Mouse (Mus musculus) liver, embryonic 12.5 days (tissue): ENCODE results near the gene Cdc14b. TPM values are rescaled to one million over a fixed set of nuclear protein-coding genes. Genes with fewer than 3 reads are reported as not detected.
"Not testable (repeated sequence)": the region's sequence is repeated elsewhere in the genome, so short reads cannot be mapped to it uniquely, and the experiment has no call there.

ENCODE experiments used
- ATAC-seq: fragments of 200-750 bp; cut with Nextera tagmentation; 2 replicates; pipeline ENCODE4 v1.8.0; 2017; ENCODE audit warnings: moderate number of reproducible peaks, mild to moderate bottlenecking, moderate library complexity
- H3K27ac ChIP-seq: fragments of 300-500 bp; sonication (generic); 2 replicates; pipeline ENCODE4 v1.5.1; 2016; ENCODE audit warnings: mild to moderate bottlenecking
- H3K27me3 ChIP-seq: fragments of 300-500 bp; sonication (generic); replicated peaks from 2 replicates; pipeline ENCODE4 v1.6.1; 2016; ENCODE audit warnings: mild to moderate bottlenecking, moderate library complexity
- H3K36me3 ChIP-seq: fragments of 300-500 bp; sonication (generic); 2 replicates; pipeline ENCODE4 v1.6.1; 2016; ENCODE audit warnings: mild to moderate bottlenecking, moderate library complexity
- H3K4me1 ChIP-seq: fragments of 300-500 bp; sonication (generic); 2 replicates; pipeline ENCODE4 v1.6.1; 2016
- H3K4me2 ChIP-seq: fragments of 300-500 bp; sonication (generic); 2 replicates; pipeline ENCODE4 v1.6.1; 2016; ENCODE audit warnings: mild to moderate bottlenecking, moderate library complexity
- H3K4me3 ChIP-seq: fragments of 300-500 bp; sonication (generic); 2 replicates; pipeline ENCODE4 v1.5.1; 2016; ENCODE audit warnings: mild to moderate bottlenecking, moderate library complexity
- H3K9ac ChIP-seq: fragments of 300-500 bp; sonication (generic); 2 replicates; pipeline ENCODE4 v1.6.1; 2016; ENCODE audit warnings: mild to moderate bottlenecking, moderate library complexity
- H3K9me3 ChIP-seq: fragments of 300-500 bp; sonication (generic); replicated peaks from 2 replicates; pipeline ENCODE4 v1.6.1; 2016; ENCODE audit warnings: mild to moderate bottlenecking, moderate library complexity
- WGBS: fragments of 180-500 bp; shearing (Covaris S2); methylation state at CpG from one replicate; pipeline ENCODE4 v1.1.7; 2016; ENCODE audit not compliant: insufficient replicate concordance; 5-methylcytosine and 5-hydroxymethylcytosine counted together
- polyA plus RNA-seq: library from polyadenylated mRNA; unstranded; fragments of >200 nt; fragmentation: Nextera tagmentation; extraction: Ambion mirVana; gene quantifications from 2 replicates; pipeline ENCODE4 v1.2.1, GENCODE M21; 2016

Gene Cdc14b
- polyA plus RNA-seq, 1 experiment from 2014 or later: 10.7 TPM

GRCm38 (mm10) chr13:64268384-64268783 lies 6.7 kb downstream of the Cdc14b start:
- H3K4me3 ChIP-seq: no peak overlapping the region
- no peaks in the 10 kb centered on the region for H3K9me3 ChIP-seq
- H3K27ac ChIP-seq: no peak overlapping the region
- no peaks in the 10 kb centered on the region for H3K36me3 ChIP-seq
- peaks cover 22% of the 10 kb centered on the region for H3K27me3 ChIP-seq
- no peaks in the 10 kb centered on the region; the same call in 1 of the 2 replicates for H3K4me1 ChIP-seq
- no peak for ATAC-seq
- WGBS: 47% methylated on average over 4 of the region's 4 CpGs
- no peak overlapping the region for H3K9ac ChIP-seq
- no peak overlapping the region for H3K4me2 ChIP-seq

DNA sequence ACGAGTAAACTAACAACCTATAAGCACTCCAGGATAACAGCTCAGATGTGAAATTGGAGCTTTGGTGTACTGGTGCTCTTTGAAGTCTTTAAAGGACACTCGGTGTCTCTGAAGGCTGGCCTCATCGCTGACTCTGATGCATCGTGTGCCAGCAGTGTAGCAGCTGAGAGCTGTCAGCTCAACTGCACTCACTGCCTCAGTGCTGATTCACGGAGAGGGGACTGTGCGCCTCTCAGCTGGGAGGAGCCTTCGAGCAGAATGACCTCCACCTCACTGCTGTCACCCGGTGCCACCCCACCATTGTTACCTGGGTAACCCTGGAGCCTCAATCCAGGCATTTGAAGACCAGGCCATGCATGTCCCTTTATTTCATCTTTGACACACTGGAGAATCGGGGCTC lies 7.9 kb downstream of the Cdc14b start:
- ATAC-seq: 0 out of 2 replicates have a peak, but pooled peaks have one; percentile 24
- Histone ChIP-seq H3K9ac (no peak overlapping the region), H3K9me3 (no peaks in the 10 kb centered on the region), H3K4me1 (no peaks in the 10 kb centered on the region; the same call in 1 of the 2 replicates), H3K27me3 (peaks cover 13% of the 10 kb centered on the region; the same call in 1 of the 2 replicates), H3K36me3 (no peaks in the 10 kb centered on the region), H3K4me2 (no peak overlapping the region), H3K27ac (no peak overlapping the region), H3K4me3 (no peak overlapping the region)
- 53% methylated on average over 9 of the region's 9 CpGs for WGBS

DNA sequence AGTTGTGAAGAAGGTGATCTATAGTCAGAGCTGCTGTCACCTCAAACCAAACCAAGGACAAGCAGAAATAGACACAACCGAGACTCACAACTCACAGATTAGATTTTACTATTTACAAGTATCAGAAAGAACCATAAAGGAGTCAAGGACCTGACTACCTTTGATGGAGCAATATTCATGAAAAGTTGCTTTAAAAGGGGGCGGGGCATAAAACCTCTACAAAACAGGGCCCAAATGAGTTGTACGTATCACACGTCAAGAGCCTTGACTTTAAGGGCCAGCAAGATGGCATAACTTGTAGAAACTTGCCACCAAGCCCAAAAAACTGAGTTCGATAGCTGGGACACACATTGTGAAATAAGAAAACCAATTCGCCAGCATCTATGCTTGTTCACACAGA lies 10.5 kb downstream of the Cdc14b start:
- H3K9me3 ChIP-seq: no peaks in the 10 kb centered on the region
- ATAC-seq: no peak
- no peak overlapping the region for H3K4me2 ChIP-seq
- H3K36me3 ChIP-seq: no peaks in the 10 kb centered on the region
- no peak overlapping the region for H3K9ac ChIP-seq
- 79% methylated on average over 6 of the region's 6 CpGs for WGBS
- no peak overlapping the region for H3K27ac ChIP-seq
- H3K4me3 ChIP-seq: no peak overlapping the region
- H3K4me1 ChIP-seq: no peaks in the 10 kb centered on the region; the same call in 1 of the 2 replicates
- no peaks in the 10 kb centered on the region for H3K27me3 ChIP-seq

GRCm38 (mm10) chr13:64259903-64260302 lies 15.2 kb downstream of the Cdc14b start:
- no peak overlapping the region for H3K4me2 ChIP-seq
- H3K4me1 ChIP-seq: no peaks in the 10 kb centered on the region
- H3K27me3 ChIP-seq: no peaks in the 10 kb centered on the region
- H3K4me3 ChIP-seq: no peak overlapping the region
- H3K9me3 ChIP-seq: no peaks in the 10 kb centered on the region
- 75% methylated on average over 7 of the region's 7 CpGs for WGBS
- no peak overlapping the region for H3K9ac ChIP-seq
- H3K36me3 ChIP-seq: no peaks in the 10 kb centered on the region
- H3K27ac ChIP-seq: no peak overlapping the region
- no peak for ATAC-seq

GRCm38 (mm10) chr13:64258516-64258821 lies 16.6 kb downstream of the Cdc14b start:
- H3K4me2 ChIP-seq: no peak overlapping the region
- H3K27ac ChIP-seq: no peak overlapping the region
- no peak overlapping the region for H3K4me3 ChIP-seq
- ATAC-seq: no peak
- H3K36me3 ChIP-seq: no peaks in the 10 kb centered on the region
- H3K9me3 ChIP-seq: no peaks in the 10 kb centered on the region
- no peak overlapping the region for H3K9ac ChIP-seq
- 79% methylated on average over 4 of the region's 4 CpGs for WGBS
- H3K27me3 ChIP-seq: no peaks in the 10 kb centered on the region
- H3K4me1 ChIP-seq: 0 out of 2 replicates have a peak, but pooled peaks cover 5% of the 10 kb centered on the region

- Histone ChIP-seq H3K27me3 (no peaks in the 10 kb centered on the region), H3K36me3 (no peaks in the 10 kb centered on the region), H3K9ac (no peak overlapping the region), H3K4me2 (no peak overlapping the region), H3K9me3 (no peaks in the 10 kb centered on the region), H3K4me3 (no peak overlapping the region), H3K4me1 (0 out of 2 replicates have a peak, but pooled peaks cover 7% of the 10 kb centered on the region), H3K27ac (no peak overlapping the region)
- WGBS: 64% methylated on average over 5 of the region's 5 CpGs
- ATAC-seq: no peak
Measured at GRCm38 (mm10) chr13:64257814-64258515, 17.1 kb downstream of the Cdc14b start.

GRCm38 (mm10) chr13:64257010-64257813 lies 17.9 kb downstream of the Cdc14b start:
- Histone ChIP-seq H3K4me3 (no peak overlapping the region), H3K4me2 (no peak overlapping the region), H3K9ac (no peak overlapping the region), H3K4me1 (peaks cover 11% of the 10 kb centered on the region), H3K27me3 (no peaks in the 10 kb centered on the region), H3K36me3 (no peaks in the 10 kb centered on the region), H3K27ac (no peak overlapping the region), H3K9me3 (no peaks in the 10 kb centered on the region)
- WGBS: 71% methylated on average over 12 of the region's 12 CpGs
- ATAC-seq: no peak

GRCm38 (mm10) chr13:64254185-64254584 lies 20.9 kb downstream of the Cdc14b start:
- WGBS: 61% methylated on average over 11 of the region's 11 CpGs
- peaks cover 29% of the 10 kb centered on the region for H3K4me1 ChIP-seq
- not testable (repeated sequence) for H3K36me3 ChIP-seq, H3K9ac ChIP-seq, H3K4me2 ChIP-seq, ATAC-seq, H3K27ac ChIP-seq, H3K27me3 ChIP-seq, H3K9me3 ChIP-seq, H3K4me3 ChIP-seq

DNA sequence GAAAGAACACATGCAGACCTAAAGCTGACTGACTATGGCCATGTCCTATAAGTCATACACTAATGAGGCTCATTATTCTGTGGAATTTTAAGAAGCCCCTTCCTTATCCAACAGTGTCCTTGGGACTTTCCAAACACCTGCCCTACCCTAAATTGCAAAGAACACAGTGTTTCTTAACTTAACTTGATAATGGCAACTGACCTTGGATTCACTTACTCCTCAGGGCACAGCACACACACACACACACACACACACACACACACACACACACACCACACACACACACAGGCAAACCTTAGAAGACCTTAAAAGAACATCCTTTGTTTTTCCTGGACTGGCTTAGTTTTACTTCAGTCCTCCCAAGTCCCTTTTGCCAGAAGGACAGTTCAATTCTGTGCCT lies 21.4 kb downstream of the Cdc14b start:
- H3K9ac ChIP-seq: no peak overlapping the region
- H3K4me2 ChIP-seq: no peak overlapping the region
- ATAC-seq: no peak
- no peaks in the 10 kb centered on the region for H3K27me3 ChIP-seq
- H3K27ac ChIP-seq: no peak overlapping the region
- H3K4me1 ChIP-seq: peaks cover 32% of the 10 kb centered on the region
- no peaks in the 10 kb centered on the region for H3K36me3 ChIP-seq
- H3K9me3 ChIP-seq: no peaks in the 10 kb centered on the region
- no peak overlapping the region for H3K4me3 ChIP-seq

DNA sequence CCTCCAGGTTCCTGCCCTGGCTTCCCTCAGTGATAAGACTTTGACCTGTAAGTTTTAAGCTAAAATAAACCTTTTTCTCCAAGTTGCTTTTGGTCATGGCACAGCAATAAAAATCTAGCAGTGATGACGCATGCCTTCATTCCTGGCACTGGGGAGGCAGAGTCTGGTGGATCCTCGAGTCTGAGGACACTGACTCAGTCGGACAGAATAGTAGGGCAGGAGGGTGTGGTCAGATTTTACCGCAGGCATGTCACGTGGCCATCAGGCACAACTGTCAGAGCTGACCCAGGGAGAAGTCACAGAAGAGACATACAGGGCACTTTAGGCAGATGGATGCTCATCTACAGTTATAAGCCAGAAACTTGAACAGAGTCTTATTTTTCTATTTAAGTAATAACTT lies 22.9 kb downstream of the Cdc14b start:
- H3K4me3 ChIP-seq: no peak overlapping the region
- no peak overlapping the region for H3K4me2 ChIP-seq
- no peaks in the 10 kb centered on the region for H3K27me3 ChIP-seq
- ATAC-seq: no peak
- WGBS: 27% methylated on average over 5 of the region's 5 CpGs
- H3K9me3 ChIP-seq: no peaks in the 10 kb centered on the region
- no peak overlapping the region for H3K27ac ChIP-seq
- peaks cover 40% of the 10 kb centered on the region for H3K4me1 ChIP-seq
- no peaks in the 10 kb centered on the region for H3K36me3 ChIP-seq
- H3K9ac ChIP-seq: no peak overlapping the region

GRCm38 (mm10) chr13:64250363-64250762 lies 24.7 kb downstream of the Cdc14b start:
- H3K4me2 ChIP-seq: no peak overlapping the region
- ATAC-seq: no peak

DNA sequence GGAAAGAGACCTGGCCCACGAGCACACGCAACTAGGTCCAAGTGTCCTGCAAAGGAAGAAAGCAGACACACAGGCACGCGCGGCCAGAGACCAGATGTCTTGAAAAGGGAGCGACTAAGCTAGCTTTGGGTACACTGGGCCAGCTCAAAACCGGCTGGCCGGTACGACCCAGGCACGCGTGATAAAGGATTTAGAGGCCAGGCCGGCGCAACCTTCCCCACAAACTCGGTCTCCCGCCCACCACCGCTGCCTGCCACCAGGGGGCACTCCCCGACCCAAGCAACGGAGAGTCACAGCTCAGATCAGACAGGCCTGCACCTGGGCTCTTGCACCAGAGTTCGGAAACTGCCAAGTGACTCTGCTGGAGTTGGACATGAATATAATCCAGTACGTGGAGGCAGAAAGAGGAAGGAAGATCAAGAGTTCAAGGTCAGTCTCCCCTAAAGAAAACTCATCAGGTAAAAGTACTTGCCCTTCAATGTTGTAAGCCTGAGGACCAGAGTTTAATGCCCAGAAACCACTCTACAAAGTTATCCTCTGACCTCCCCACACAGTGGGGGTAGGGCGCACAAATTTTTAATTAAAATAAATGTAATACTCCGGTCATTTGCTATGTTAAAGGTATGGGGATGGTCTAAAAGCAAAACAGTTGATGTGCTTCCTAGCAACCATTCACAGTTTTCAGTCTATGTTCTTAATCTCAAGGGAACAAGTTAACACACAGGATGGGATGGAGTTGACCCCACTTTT lies 26.1 kb downstream of the Cdc14b start:
- Histone ChIP-seq H3K4me1 (peaks cover 36% of the 10 kb centered on the region), H3K27ac (peak overlapping the region; percentile 80), H3K36me3 (no peaks in the 10 kb centered on the region), H3K9me3 (no peaks in the 10 kb centered on the region), H3K9ac (peak overlapping the region; percentile 76), H3K4me2 (peak overlapping the region; percentile 91), H3K27me3 (no peaks in the 10 kb centered on the region), H3K4me3 (peak overlapping the region; percentile 72)
- ATAC-seq: peak; percentile 86
- 6% methylated on average over 22 of the region's 22 CpGs for WGBS

More at GRCm38 (mm10) chr13:64250363-64250762, 24.7 kb downstream of the Cdc14b start:
- WGBS: 7% methylated on average over 1 of the region's 1 CpGs
- Histone ChIP-seq H3K27ac (no peak overlapping the region), H3K4me1 (peaks cover 40% of the 10 kb centered on the region), H3K4me3 (no peak overlapping the region), H3K27me3 (no peaks in the 10 kb centered on the region), H3K9ac (no peak overlapping the region), H3K36me3 (no peaks in the 10 kb centered on the region), H3K9me3 (no peaks in the 10 kb centered on the region)
